Mouse (Mus musculus): ENCODE results near the gene Ackr4. TPM values are rescaled to one million over a fixed set of nuclear protein-coding genes. Genes with fewer than 3 reads are reported as not detected.

Gene Ackr4
- polyA plus RNA-seq, 1 experiment from 2014 or later, result 1.2 TPM

DNA sequence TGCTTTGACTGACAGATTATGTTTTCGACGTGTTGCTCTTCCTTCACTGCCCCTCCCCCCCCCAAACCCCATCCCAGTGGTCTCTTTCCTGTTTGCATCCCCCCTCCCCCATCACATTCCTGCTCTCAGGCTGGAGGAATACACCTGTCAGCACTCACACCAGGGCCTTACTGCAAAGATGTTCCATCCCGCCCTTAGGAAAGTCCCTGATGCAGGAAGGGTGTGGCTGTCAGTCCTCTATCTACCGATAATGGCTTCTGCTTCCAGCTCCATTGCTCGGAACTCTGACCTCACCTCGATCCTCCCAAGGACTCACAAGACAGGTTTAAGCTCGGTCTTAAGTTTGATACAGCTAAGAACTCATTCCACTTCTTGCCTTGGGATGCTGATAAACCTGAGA is 19.9 kb upstream of the Ackr4 start:
- Histone ChIP-seq H3K4me1 (replicated peaks) (0 out of 2 replicates have a peak, but pooled peaks cover 3% of the 10 kb centered on the region), H3K27me3 (replicated peaks) (no peaks in the 10 kb centered on the region), H3K4me3 (no peak overlapping the region), H3K36me3 (peaks cover 23% of the 10 kb centered on the region), H3K4me2 (no peak overlapping the region), H3K9me3 (replicated peaks) (no peaks in the 10 kb centered on the region), H3K27ac (ENCODE audit: poor library complexity, severe bottlenecking) (no peak overlapping the region), H3K9ac (no peak overlapping the region)
- 52% methylated on average over 7 of the region's 7 CpGs for WGBS
- ATAC-seq (ENCODE audit: insufficient number of reproducible peaks, low FRiP score), result no peak

DNA sequence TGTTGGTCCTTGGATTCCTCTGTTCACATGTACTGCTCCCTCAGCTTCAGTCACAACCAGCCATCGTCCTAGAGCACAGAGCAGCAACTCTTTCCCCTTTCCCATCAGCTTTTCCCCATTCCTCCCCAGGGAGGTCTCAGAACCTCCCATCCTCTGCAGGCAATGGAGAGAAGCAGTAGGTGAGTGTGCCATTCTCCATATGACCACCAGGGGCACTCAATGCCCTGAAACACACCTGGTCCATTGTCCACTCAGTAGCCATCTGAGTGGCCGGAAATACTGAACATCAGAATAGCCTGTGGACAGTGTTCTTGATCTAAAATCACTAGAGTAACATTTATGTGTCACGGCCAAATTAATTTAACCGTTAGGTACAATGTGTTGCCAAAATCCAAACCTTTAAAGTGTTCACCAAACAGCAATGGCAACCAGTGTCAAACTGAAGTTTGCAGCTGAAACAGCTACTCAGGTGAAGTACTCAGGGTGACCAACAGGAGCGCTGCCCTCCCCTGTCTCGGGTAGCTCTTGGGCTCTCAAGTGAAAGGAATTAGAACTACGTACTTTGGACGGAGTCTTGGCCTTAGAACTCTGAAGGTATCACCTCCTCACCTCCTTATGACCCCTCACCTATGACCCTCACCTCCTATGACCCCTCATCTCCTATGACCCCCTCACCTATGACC is 17.7 kb upstream of the Ackr4 start:
- Histone ChIP-seq H3K27me3 (replicated peaks) (no peaks in the 10 kb centered on the region), H3K4me2 (no peak overlapping the region), H3K9me3 (replicated peaks) (no peaks in the 10 kb centered on the region), H3K36me3 (peaks cover 5% of the 10 kb centered on the region; the same call in 1 of the 2 replicates), H3K9ac (no peak overlapping the region), H3K4me1 (replicated peaks) (0 out of 2 replicates have a peak, but pooled peaks cover 3% of the 10 kb centered on the region), H3K27ac (ENCODE audit: poor library complexity, severe bottlenecking) (no peak overlapping the region), H3K4me3 (no peak overlapping the region)
- WGBS, result 75% methylated on average over 8 of the region's 8 CpGs
- ATAC-seq (ENCODE audit: insufficient number of reproducible peaks, low FRiP score), result no peak

DNA sequence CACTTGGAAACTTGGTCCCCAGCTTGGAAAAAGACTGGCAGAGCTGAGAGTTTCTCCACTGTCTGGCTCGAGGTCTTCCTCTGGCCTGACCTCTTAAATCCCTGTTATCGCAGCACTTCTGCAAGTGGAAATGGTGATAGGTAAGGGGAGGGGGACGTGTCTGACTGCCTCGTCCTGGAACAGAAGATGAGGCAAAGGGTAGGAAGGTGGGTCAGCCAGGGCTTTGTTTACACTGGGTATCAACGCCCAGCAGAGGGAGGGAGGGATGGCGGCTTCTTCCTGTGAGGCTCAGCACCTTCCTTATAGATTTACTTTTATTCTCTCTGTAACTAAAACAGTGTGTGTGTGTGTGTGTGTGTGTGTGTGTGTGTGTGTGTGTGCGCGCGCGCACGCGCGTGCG is 16.1 kb upstream of the Ackr4 start:
- 69% methylated on average over 14 of the region's 14 CpGs for WGBS
- no peak overlapping the region for H3K9ac ChIP-seq
- H3K27me3 ChIP-seq (replicated peaks), result no peaks in the 10 kb centered on the region
- no peaks in the 10 kb centered on the region for H3K36me3 ChIP-seq
- no peak overlapping the region for H3K4me2 ChIP-seq
- H3K4me1 ChIP-seq (replicated peaks), result 0 out of 2 replicates have a peak, but pooled peaks cover 3% of the 10 kb centered on the region
- H3K27ac ChIP-seq (ENCODE audit: poor library complexity, severe bottlenecking), result no peak overlapping the region
- no peak overlapping the region for H3K4me3 ChIP-seq
- no peaks in the 10 kb centered on the region for H3K9me3 ChIP-seq (replicated peaks)
- peak; percentile 67 for ATAC-seq (ENCODE audit: insufficient number of reproducible peaks, low FRiP score)

DNA sequence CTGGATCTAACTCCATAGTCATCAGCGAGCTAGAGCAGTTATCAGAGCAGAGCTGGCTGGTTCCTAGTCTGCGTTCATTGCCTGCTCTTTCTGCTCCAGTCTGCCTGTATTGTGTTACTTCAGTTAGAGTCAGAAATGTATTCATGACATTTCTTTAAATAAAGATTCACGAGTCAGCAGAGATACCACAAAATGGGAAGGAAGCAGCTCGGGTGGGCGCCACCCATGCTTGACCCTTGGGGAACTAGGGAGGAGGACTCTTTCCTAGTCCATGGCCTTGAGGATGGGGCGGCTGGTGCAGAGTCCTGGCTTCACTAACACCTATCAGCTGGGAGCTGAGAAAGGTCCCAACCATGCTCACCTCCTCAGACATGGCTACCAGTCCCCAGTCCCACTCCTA is 13.6 kb upstream of the Ackr4 start:
- Histone ChIP-seq H3K4me2 (no peak overlapping the region), H3K9me3 (replicated peaks) (no peaks in the 10 kb centered on the region), H3K4me3 (no peak overlapping the region), H3K27ac (ENCODE audit: poor library complexity, severe bottlenecking) (no peak overlapping the region), H3K27me3 (replicated peaks) (no peaks in the 10 kb centered on the region), H3K36me3 (no peaks in the 10 kb centered on the region), H3K9ac (no peak overlapping the region), H3K4me1 (replicated peaks) (no peaks in the 10 kb centered on the region)
- ATAC-seq (ENCODE audit: insufficient number of reproducible peaks, low FRiP score), result no peak
- 81% methylated on average over 6 of the region's 6 CpGs for WGBS

DNA sequence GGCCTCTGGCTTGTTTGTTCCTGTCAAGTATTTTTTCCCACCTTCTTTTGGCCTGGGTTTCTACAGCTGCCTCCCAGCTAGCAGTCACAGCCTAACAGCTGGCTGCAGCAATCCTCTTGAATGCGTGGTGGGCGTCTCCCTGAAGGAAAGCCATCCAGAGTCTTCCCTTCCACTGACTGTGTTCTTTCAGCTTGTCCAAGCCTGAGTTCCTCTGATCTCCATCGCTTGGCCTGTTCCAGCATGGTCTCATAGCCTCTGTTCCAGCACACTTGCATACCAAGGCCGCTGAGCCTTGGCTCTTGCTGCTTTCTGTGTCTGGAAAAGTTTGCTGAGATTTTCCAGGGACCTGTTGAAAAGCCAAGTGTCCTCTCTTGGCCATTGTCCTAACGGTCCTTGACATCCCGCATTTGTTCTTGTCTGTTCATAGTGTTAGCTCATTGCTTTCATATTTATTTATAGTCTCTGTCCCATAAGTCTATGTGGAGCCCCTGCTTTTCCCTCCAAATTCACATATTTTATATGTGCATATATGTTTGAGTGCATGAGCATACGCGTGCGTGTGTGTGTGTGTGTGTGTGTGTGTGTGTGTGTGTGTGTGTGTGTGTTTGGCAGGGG is 3.5 kb upstream of the Ackr4 start:
- Histone ChIP-seq H3K9ac (no peak overlapping the region), H3K36me3 (no peaks in the 10 kb centered on the region), H3K9me3 (replicated peaks) (no peaks in the 10 kb centered on the region), H3K27me3 (replicated peaks) (no peaks in the 10 kb centered on the region), H3K4me2 (no peak overlapping the region), H3K4me3 (no peak overlapping the region), H3K27ac (ENCODE audit: poor library complexity, severe bottlenecking) (no peak overlapping the region), H3K4me1 (replicated peaks) (peaks cover 9% of the 10 kb centered on the region)
- WGBS, result 73% methylated on average over 9 of the region's 9 CpGs
- no peak for ATAC-seq (ENCODE audit: insufficient number of reproducible peaks, low FRiP score)

DNA sequence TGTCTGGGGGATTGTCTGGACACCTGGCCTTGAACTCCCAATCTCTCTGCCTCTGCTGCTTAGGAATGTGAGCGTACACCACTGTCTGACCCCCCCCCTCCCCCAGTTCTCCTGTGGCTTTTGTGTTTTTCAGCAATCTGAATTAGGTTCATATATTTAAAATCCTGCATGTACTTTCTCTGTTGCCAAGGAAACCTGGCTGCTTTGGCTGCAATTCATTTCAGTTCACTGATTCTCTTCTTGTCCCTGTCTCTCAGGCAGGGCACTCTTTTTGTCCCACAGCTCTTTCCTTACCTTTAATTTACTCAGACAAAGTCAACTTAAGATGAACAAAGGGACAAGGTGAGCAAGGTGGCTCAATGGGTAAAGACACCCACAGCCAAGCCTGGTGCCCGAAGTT is 1.4 kb upstream of the Ackr4 start:
- Histone ChIP-seq H3K4me3 (no peak overlapping the region), H3K9ac (no peak overlapping the region), H3K4me1 (replicated peaks) (peaks cover 16% of the 10 kb centered on the region), H3K4me2 (no peak overlapping the region), H3K9me3 (replicated peaks) (no peaks in the 10 kb centered on the region), H3K27ac (ENCODE audit: poor library complexity, severe bottlenecking) (no peak overlapping the region), H3K27me3 (replicated peaks) (no peaks in the 10 kb centered on the region), H3K36me3 (peaks cover 4% of the 10 kb centered on the region; the same call in 1 of the 2 replicates)
- ATAC-seq (ENCODE audit: insufficient number of reproducible peaks, low FRiP score), result no peak
- 76% methylated on average over 2 of the region's 2 CpGs for WGBS

DNA sequence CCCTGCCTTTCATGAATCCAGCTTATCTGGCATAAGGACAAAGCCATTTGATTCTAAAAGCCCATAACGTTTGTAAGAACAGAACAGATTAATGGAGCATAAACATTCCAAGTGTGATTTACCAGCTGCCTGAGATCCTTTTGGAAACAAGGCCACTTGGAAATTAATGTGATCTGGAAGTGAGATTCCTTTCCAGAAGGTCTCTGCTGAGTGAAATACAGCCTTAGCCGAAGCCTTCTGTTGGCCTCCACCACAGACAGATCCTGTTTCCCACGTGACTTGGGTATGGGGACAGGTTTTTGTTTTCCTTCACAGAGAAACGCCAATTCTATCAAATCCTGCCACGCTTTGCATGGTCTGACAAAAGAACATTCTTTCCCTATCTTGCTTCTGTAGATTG is 3.1 kb downstream of the Ackr4 start:
- ATAC-seq (ENCODE audit: insufficient number of reproducible peaks, low FRiP score), result no peak
- Histone ChIP-seq H3K4me2 (no peak overlapping the region), H3K27me3 (replicated peaks) (no peaks in the 10 kb centered on the region), H3K9ac (no peak overlapping the region), H3K27ac (ENCODE audit: poor library complexity, severe bottlenecking) (no peak overlapping the region), H3K4me3 (no peak overlapping the region), H3K4me1 (replicated peaks) (peaks cover 9% of the 10 kb centered on the region; the same call in 1 of the 2 replicates), H3K9me3 (replicated peaks) (no peaks in the 10 kb centered on the region), H3K36me3 (peaks cover 4% of the 10 kb centered on the region; the same call in 1 of the 2 replicates)
- 40% methylated on average over 5 of the region's 5 CpGs for WGBS

DNA sequence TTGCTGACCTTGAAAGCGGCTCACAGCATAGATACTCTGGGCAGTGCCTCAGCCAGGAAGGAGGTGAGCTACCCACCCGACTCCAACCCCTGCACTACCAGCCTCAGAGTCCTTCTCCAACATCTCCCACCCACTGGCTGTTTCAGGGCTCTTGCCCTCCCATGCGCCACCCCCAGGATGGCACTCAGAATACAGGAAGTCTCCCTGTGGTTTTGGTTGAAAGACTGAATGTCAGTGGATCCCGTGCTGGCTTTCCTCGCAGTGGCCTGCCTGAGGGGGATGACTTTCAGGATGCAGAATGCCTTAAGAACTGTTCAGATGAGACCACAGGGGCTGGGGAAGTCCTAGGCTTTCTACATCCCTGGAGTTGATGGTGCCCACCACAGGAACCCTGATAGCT is 3.6 kb downstream of the Ackr4 start:
- Histone ChIP-seq H3K4me1 (replicated peaks) (peaks cover 9% of the 10 kb centered on the region; the same call in 1 of the 2 replicates), H3K9ac (no peak overlapping the region), H3K4me2 (no peak overlapping the region), H3K4me3 (no peak overlapping the region), H3K27me3 (replicated peaks) (no peaks in the 10 kb centered on the region), H3K9me3 (replicated peaks) (no peaks in the 10 kb centered on the region), H3K36me3 (peaks cover 4% of the 10 kb centered on the region; the same call in 1 of the 2 replicates), H3K27ac (ENCODE audit: poor library complexity, severe bottlenecking) (no peak overlapping the region)
- WGBS, result 70% methylated on average over 5 of the region's 5 CpGs
- no peak for ATAC-seq (ENCODE audit: insufficient number of reproducible peaks, low FRiP score)

DNA sequence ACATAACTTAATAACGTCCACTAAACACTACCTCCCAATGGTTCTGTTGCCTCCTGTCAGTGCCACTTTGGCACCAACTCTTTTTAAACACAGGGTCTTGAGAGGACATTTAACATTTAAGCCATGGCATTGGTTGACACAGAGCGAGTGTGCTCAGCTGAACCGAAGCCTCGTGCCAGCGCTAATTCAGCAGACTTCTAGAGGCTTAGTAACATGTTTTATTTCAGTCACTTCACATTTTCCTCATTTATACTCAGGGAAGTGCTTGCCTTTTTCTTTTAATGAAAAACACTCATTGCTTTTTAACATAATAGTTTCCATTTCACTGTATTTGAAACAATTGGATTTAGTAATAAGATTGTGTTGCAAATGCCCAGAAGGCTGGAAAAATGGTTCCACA is 17.6 kb downstream of the Ackr4 start:
- no peaks in the 10 kb centered on the region for H3K36me3 ChIP-seq
- H3K4me3 ChIP-seq, result no peak overlapping the region
- H3K9ac ChIP-seq, result no peak overlapping the region
- peaks cover 17% of the 10 kb centered on the region for H3K4me1 ChIP-seq (replicated peaks)
- no peak overlapping the region for H3K4me2 ChIP-seq
- WGBS, result 92% methylated on average over 5 of the region's 5 CpGs
- ATAC-seq (ENCODE audit: insufficient number of reproducible peaks, low FRiP score), result no peak
- H3K27ac ChIP-seq (ENCODE audit: poor library complexity, severe bottlenecking), result no peak overlapping the region
- peaks cover 4% of the 10 kb centered on the region; the same call in 1 of the 2 replicates for H3K9me3 ChIP-seq (replicated peaks)
- no peaks in the 10 kb centered on the region for H3K27me3 ChIP-seq (replicated peaks)

DNA sequence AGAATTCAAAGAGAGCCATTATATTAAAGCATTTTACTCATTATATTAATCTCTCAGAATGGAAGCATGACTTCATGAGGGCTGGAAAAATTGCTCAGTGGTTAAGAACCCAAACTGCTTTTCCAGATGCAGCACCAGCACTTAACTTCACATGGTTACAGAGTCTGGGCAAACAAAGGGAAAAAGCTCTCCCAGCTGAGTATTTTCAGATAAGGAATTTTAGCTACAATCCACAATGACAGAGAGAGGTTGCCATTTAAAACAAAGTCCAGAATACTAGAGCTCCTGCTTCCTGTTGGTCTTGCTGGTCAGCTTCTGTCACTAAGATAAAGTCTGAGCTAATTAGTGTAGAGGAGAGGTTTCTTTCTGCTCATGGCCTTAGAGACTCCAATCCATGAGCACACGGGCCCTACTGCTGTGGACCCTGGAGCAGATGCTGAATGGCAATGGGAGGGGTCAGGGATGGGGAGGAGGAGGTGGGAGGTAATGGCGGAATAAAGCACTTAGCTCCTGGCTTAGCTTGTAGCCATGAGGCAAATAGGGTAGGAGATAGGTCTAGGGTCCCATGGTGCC is 18.1 kb downstream of the Ackr4 start:
- no peaks in the 10 kb centered on the region for H3K27me3 ChIP-seq (replicated peaks)
- peaks cover 17% of the 10 kb centered on the region for H3K4me1 ChIP-seq (replicated peaks)
- H3K4me3 ChIP-seq, result no peak overlapping the region
- H3K9me3 ChIP-seq (replicated peaks), result peaks cover 4% of the 10 kb centered on the region; the same call in 1 of the 2 replicates
- ATAC-seq (ENCODE audit: insufficient number of reproducible peaks, low FRiP score), result peak; percentile 54
- WGBS, result 66% methylated on average over 2 of the region's 2 CpGs
- no peak overlapping the region for H3K27ac ChIP-seq (ENCODE audit: poor library complexity, severe bottlenecking)
- no peaks in the 10 kb centered on the region for H3K36me3 ChIP-seq
- no peak overlapping the region for H3K4me2 ChIP-seq
- H3K9ac ChIP-seq, result no peak overlapping the region

DNA sequence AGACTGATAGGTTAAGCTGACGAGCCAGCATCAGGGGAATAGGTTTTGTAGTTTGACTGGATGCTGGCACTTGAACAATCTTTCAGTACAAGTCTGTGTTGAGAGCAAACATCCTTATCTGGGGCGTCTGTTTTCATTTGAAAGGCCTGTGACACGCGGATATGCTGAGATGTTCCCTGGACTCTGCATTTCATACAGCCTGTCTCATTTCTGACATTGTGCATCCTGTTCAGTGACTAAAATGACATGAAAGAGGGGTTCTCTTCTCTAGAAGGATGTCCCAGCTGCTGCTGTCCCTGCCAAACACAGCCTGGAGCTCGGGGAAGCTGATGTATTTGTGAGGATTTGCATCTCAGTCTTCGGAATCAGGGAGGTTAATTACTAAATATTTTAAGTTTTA is 19.3 kb downstream of the Ackr4 start:
- 26% methylated on average over 6 of the region's 6 CpGs for WGBS
- 0 out of 2 replicates have a peak overlapping the region, but pooled peaks have one; percentile 6 for H3K27ac ChIP-seq (ENCODE audit: poor library complexity, severe bottlenecking)
- H3K4me2 ChIP-seq, result no peak overlapping the region
- H3K4me1 ChIP-seq (replicated peaks), result peaks cover 17% of the 10 kb centered on the region
- peaks cover 4% of the 10 kb centered on the region; the same call in 1 of the 2 replicates for H3K9me3 ChIP-seq (replicated peaks)
- H3K9ac ChIP-seq, result no peak overlapping the region
- no peaks in the 10 kb centered on the region for H3K27me3 ChIP-seq (replicated peaks)
- ATAC-seq (ENCODE audit: insufficient number of reproducible peaks, low FRiP score), result peak; percentile 41; the same call in 1 of the 2 replicates
- H3K4me3 ChIP-seq, result no peak overlapping the region
- no peaks in the 10 kb centered on the region for H3K36me3 ChIP-seq

Measured in heart, embryonic 12.5 days (tissue).